ENCODE assay signal across 30 mouse cellular contexts in genomic region chr11:76084943-76085342, GRCm38 (mm10).
"Had no signal": no experiment of that assay in that cellular context is flagged by ENCODE, and none has a peak within 500 bp of the region (broad histone marks: within the 10 kb centered on the region; RNA-seq: fewer than 3 reads in every experiment).

No protein-coding gene starts in this region.

- H3K9me3 ChIP-seq: limb, embryonic 13.5 days; limb, embryonic 15.5 days; liver, embryonic 12.5 days; liver, embryonic 13.5 days; liver, embryonic 15.5 days; lung, embryonic 15.5 days; megakaryocyte, embryonic 14.5 days; midbrain, embryonic 10.5 days; midbrain, embryonic 12.5 days; midbrain, embryonic 13.5 days; midbrain, embryonic 15.5 days had no signal

- H3K27me3 ChIP-seq: limb, embryonic 13.5 days; limb, embryonic 15.5 days; liver, embryonic 12.5 days; liver, embryonic 13.5 days; liver, embryonic 15.5 days; lung, embryonic 15.5 days; megakaryocyte, embryonic 14.5 days; midbrain, embryonic 12.5 days; midbrain, embryonic 13.5 days; midbrain, embryonic 15.5 days had no signal

- H3K4me2 ChIP-seq: limb, embryonic 13.5 days; limb, embryonic 15.5 days; liver, embryonic 11.5 days; liver, embryonic 12.5 days; liver, embryonic 13.5 days; liver, embryonic 15.5 days; lung, embryonic 14.5 days; lung, embryonic 15.5 days; midbrain, embryonic 11.5 days; midbrain, embryonic 12.5 days; midbrain, embryonic 13.5 days; midbrain, embryonic 15.5 days had no signal

- H3K27ac ChIP-seq: left cerebral cortex, adult 2 months; limb, embryonic 13.5 days; limb, embryonic 15.5 days; liver, embryonic 12.5 days; liver, embryonic 13.5 days; liver, embryonic 14.5 days; liver, embryonic 15.5 days; lung, embryonic 15.5 days; macrophage; midbrain, embryonic 10.5 days; midbrain, embryonic 12.5 days; midbrain, embryonic 13.5 days; midbrain, embryonic 15.5 days had no signal

- ATAC-seq: liver, embryonic 12.5 days; liver, postnatal 0 days; lung, postnatal 0 days; midbrain, embryonic 13.5 days; midbrain, embryonic 15.5 days; midbrain, embryonic 16.5 days had no signal

- H3K4me3 ChIP-seq: left cerebral cortex, adult 2 months; limb, embryonic 13.5 days; limb, embryonic 15.5 days; liver, embryonic 12.5 days; liver, embryonic 13.5 days; liver, embryonic 15.5 days; lung, embryonic 15.5 days; megakaryocyte, embryonic 14.5 days; midbrain, embryonic 10.5 days; midbrain, embryonic 12.5 days; midbrain, embryonic 13.5 days; midbrain, embryonic 15.5 days; myocyte had no signal

- H3K4me1 ChIP-seq: liver, embryonic 12.5 days; liver, embryonic 13.5 days; liver, embryonic 15.5 days; lung, embryonic 15.5 days; midbrain, embryonic 10.5 days; midbrain, embryonic 12.5 days; midbrain, embryonic 13.5 days; midbrain, embryonic 15.5 days had no signal

- DNase-seq: layer of hippocampus, postnatal 36 days; left cerebral cortex, postnatal 4 days; liver; liver, embryonic 13.5 days; liver, postnatal 0 days; lung, adult 18-20 months; lung, adult 2 months; lung, embryonic 14.5 days; lung, postnatal 10 days; lung, postnatal 14 days; lung, postnatal 36 days; midbrain, embryonic 14.5 days had no signal

- H3K9ac ChIP-seq: limb, embryonic 13.5 days; limb, embryonic 15.5 days; liver, embryonic 12.5 days; liver, embryonic 13.5 days; liver, embryonic 14.5 days; liver, embryonic 15.5 days; liver, postnatal 0 days; lung, embryonic 14.5 days; lung, embryonic 15.5 days; midbrain, embryonic 12.5 days; midbrain, embryonic 13.5 days; midbrain, embryonic 15.5 days had no signal
